Mouse (Mus musculus): ENCODE results near the gene Klk4. TPM values are rescaled to one million over a fixed set of nuclear protein-coding genes. Genes with fewer than 3 reads are reported as not detected.

Klk4 gene
- polyA plus RNA-seq, 1 experiment from 2014 or later, result not detected

DNA sequence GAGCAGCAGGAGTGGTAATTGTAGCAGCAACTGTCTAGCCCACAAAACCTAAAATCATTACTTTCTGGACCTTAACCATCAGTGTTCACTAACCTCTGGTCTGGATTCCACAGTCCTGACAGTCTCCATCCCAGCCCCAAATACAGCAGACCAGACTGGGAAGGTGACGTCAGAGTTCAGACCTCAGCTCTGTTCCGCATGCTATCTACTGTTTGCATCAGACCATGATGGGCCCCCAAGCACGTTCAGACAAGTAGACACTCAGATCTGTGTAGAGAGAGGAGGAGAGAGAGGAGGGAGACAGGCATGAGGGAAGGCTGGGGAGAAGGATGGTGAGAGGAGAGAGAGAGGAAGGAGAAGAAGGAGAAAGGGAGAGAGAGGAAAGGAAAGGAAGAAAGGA is 10.8 kb downstream of the Klk4 start:
- DNase-seq (ENCODE audit: low spot score, missing footprints), result no peak
- WGBS, result 64% methylated on average over 3 of the region's 3 CpGs
- no peaks in the 10 kb centered on the region for H3K9me3 ChIP-seq (ENCODE audit: control insufficient read depth, low read length)
- no peaks in the 10 kb centered on the region for H3K36me3 ChIP-seq (ENCODE audit: control insufficient read depth, insufficient read depth, low read length)
- no peak overlapping the region for H3K9ac ChIP-seq (ENCODE audit: low read length)
- H3K4me1 ChIP-seq (ENCODE audit: control insufficient read depth, insufficient read depth, low read length), result no peaks in the 10 kb centered on the region
- H3K4me2 ChIP-seq, result no peak overlapping the region
- H3K27ac ChIP-seq (ENCODE audit: low read depth, low read length), result no peak overlapping the region
- ATAC-seq (ENCODE audit: low FRiP score), result no peak
- H3K27me3 ChIP-seq (ENCODE audit: control insufficient read depth, insufficient read depth, low read length), result no peaks in the 10 kb centered on the region
- no peak overlapping the region for H3K4me3 ChIP-seq (ENCODE audit: low read depth, low read length)

DNA sequence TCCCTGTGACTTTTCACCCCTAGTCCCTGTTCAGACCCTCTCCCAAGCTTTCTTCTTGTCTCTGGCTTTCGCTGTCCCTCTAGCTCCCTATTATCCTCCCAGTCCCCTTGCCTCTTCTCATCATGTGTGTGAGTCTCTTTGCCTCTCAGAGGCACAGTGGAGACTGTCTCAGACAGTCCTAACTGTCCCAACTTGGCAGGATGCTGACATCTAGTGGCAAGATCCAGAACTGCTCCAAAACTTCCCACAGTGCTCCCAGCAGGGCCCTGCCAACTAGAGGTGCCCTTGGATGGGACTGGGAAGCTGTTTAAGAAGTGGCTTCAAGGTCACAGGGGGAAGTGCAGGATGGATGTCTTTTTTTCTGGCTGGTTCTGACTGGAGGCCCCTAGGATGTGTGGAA is 13.9 kb downstream of the Klk4 start:
- Histone ChIP-seq H3K9me3 (ENCODE audit: control insufficient read depth, low read length) (no peaks in the 10 kb centered on the region), H3K4me2 (no peak overlapping the region), H3K9ac (ENCODE audit: low read length) (no peak overlapping the region), H3K4me1 (ENCODE audit: control insufficient read depth, insufficient read depth, low read length) (no peaks in the 10 kb centered on the region), H3K27me3 (ENCODE audit: control insufficient read depth, insufficient read depth, low read length) (no peaks in the 10 kb centered on the region), H3K4me3 (ENCODE audit: low read depth, low read length) (no peak overlapping the region), H3K27ac (ENCODE audit: low read depth, low read length) (no peak overlapping the region), H3K36me3 (ENCODE audit: control insufficient read depth, insufficient read depth, low read length) (no peaks in the 10 kb centered on the region)
- DNase-seq (ENCODE audit: low spot score, missing footprints) (peak; percentile 99), ATAC-seq (ENCODE audit: low FRiP score) (peak; percentile 91)
- WGBS, result 12% methylated on average over 1 of the region's 1 CpGs

DNA sequence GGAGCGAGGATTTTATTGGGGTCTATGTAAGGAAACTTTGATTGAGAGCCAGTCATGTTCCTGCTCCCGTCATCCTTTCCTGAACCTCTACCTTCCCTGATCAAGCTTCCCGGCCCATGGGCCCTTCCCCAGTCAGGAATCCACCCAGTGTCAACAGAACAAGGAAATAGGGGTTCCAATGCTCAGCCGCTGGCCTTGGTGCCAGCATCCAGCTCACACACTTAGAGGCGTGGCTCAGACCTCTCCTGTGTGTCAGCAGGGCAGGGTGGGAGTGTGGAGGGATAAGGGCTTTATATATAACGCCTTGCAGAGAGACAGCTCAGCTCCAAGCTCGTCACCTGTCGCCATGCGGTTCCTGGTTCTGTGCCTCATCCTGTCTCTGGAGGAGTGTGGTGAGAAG is 33.9 kb downstream of the Klk4 start:
- Histone ChIP-seq H3K27ac (ENCODE audit: low read depth, low read length) (no peak overlapping the region), H3K4me3 (ENCODE audit: low read depth, low read length) (no peak overlapping the region), H3K36me3 (ENCODE audit: control insufficient read depth, insufficient read depth, low read length) (no peaks in the 10 kb centered on the region), H3K9me3 (ENCODE audit: control insufficient read depth, low read length) (no peaks in the 10 kb centered on the region), H3K9ac (ENCODE audit: low read length) (no peak overlapping the region), H3K4me1 (ENCODE audit: control insufficient read depth, insufficient read depth, low read length) (no peaks in the 10 kb centered on the region), H3K4me2 (no peak overlapping the region), H3K27me3 (ENCODE audit: control insufficient read depth, insufficient read depth, low read length) (no peaks in the 10 kb centered on the region)
- 80% methylated on average over 9 of the region's 9 CpGs for WGBS
- no peak for DNase-seq (ENCODE audit: low spot score, missing footprints)
- no peak for ATAC-seq (ENCODE audit: low FRiP score)

- no peak for DNase-seq (ENCODE audit: low spot score, missing footprints)
- Histone ChIP-seq H3K4me3 (ENCODE audit: low read depth, low read length) (no peak overlapping the region), H3K9ac (ENCODE audit: low read length) (no peak overlapping the region), H3K4me2 (no peak overlapping the region), H3K27ac (ENCODE audit: low read depth, low read length) (no peak overlapping the region), H3K27me3 (ENCODE audit: control insufficient read depth, insufficient read depth, low read length) (no peaks in the 10 kb centered on the region), H3K36me3 (ENCODE audit: control insufficient read depth, insufficient read depth, low read length) (no peaks in the 10 kb centered on the region), H3K4me1 (ENCODE audit: control insufficient read depth, insufficient read depth, low read length) (no peaks in the 10 kb centered on the region), H3K9me3 (ENCODE audit: control insufficient read depth, low read length) (no peaks in the 10 kb centered on the region)
- no peak for ATAC-seq (ENCODE audit: low FRiP score)
- WGBS, result 87% methylated on average over 13 of the region's 13 CpGs
These were observed 37.5 kb downstream of the Klk4 start for GRCm38 (mm10) chr7:43918426-43918825.

DNA sequence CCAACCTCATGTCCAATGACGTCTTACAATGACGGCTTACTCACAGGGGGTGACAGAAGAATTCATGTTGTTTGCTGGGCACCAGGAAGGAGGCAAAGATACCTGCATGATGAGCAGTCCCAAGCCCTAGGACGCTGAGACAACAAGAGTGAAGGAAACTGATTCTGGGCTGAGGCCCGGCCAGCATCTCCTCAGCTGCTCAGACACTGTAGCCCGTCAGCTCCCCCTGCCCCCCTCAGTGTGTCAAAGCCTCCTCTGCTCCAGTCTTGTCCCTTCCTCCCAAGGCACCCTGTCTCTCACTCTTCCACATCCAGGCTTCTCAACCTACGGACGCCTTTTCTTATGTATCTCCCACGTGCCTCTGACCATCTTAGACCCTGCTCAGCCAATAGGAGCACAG is 37.9 kb downstream of the Klk4 start:
- Histone ChIP-seq H3K36me3 (ENCODE audit: control insufficient read depth, insufficient read depth, low read length) (no peaks in the 10 kb centered on the region), H3K27me3 (ENCODE audit: control insufficient read depth, insufficient read depth, low read length) (no peaks in the 10 kb centered on the region), H3K9ac (ENCODE audit: low read length) (no peak overlapping the region), H3K4me3 (ENCODE audit: low read depth, low read length) (no peak overlapping the region), H3K4me1 (ENCODE audit: control insufficient read depth, insufficient read depth, low read length) (no peaks in the 10 kb centered on the region), H3K27ac (ENCODE audit: low read depth, low read length) (no peak overlapping the region), H3K9me3 (ENCODE audit: control insufficient read depth, low read length) (no peaks in the 10 kb centered on the region), H3K4me2 (no peak overlapping the region)
- DNase-seq (ENCODE audit: low spot score, missing footprints), result no peak
- WGBS, result 75% methylated on average over 8 of the region's 8 CpGs
- no peak for ATAC-seq (ENCODE audit: low FRiP score)

DNA sequence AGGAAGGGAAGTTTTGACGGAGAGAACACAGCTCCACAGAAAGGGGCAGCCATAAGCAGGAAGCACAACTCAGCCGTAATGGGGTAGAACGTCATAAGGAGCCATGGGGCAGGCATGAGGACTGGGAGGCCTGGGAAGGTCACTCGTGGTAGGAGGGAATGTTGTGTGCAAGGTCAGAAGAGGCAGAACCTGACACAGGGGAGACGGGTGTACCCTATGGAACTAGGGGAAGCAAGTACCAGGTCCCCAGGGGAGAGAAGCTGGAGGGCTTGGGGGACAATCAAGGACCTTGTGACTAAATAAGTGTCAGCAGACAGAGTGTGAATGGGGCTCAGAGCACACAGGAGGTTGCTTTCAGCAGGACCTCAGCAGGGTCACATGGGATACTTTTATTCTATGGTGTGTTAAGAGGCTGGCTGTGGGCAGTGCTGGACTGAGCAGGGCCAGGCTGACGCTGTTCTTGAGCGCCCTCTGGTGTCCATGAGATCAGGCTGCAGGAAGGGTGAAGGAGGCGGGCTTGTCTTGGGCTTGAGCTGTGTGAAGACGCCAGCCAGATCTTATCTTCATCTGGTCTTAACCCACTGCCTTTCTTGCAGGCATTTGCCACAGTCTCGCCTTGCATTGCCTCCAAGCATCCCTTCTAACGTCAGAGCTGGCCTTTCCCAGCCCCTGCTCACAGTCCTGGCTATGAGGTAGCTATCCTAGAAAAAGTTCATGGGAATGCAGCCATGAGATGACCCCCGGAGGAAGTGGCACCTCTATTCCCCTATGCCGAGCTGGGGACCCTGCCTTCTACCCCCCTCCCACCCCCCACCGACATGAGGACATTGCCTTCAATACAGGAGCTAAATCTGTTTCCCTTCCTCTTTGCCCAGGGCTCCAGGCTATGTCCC is 38.8 kb downstream of the Klk4 start:
- Histone ChIP-seq H3K4me3 (ENCODE audit: low read depth, low read length) (no peak overlapping the region), H3K4me2 (no peak overlapping the region), H3K36me3 (ENCODE audit: control insufficient read depth, insufficient read depth, low read length) (no peaks in the 10 kb centered on the region), H3K9ac (ENCODE audit: low read length) (no peak overlapping the region), H3K27me3 (ENCODE audit: control insufficient read depth, insufficient read depth, low read length) (no peaks in the 10 kb centered on the region), H3K4me1 (ENCODE audit: control insufficient read depth, insufficient read depth, low read length) (no peaks in the 10 kb centered on the region), H3K9me3 (ENCODE audit: control insufficient read depth, low read length) (no peaks in the 10 kb centered on the region), H3K27ac (ENCODE audit: low read depth, low read length) (no peak overlapping the region)
- WGBS, result 32% methylated on average over 14 of the region's 14 CpGs
- peak; percentile 93 for DNase-seq (ENCODE audit: low spot score, missing footprints)
- ATAC-seq (ENCODE audit: low FRiP score), result peak; percentile 89

DNA sequence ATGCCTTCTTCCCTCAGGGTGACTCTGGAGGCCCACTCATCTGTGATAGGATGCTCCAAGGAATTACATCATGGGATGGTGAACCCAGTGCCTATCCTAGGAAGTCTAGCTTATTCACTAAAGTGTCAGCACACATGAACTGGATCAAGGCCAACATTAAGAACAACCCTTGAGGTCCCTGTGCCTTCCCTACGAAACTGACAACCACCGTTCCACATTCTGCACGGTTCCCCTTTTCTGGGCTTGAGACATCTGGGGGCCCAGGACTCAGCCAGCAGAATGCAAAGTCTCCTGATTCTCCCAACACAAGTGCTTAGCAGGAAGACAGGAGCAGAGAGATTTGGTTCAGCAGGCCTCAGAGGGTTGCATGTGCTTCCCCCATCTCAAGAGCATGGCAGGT is 39.6 kb downstream of the Klk4 start:
- no peak overlapping the region for H3K4me2 ChIP-seq
- no peak for ATAC-seq (ENCODE audit: low FRiP score)
- no peak overlapping the region for H3K9ac ChIP-seq (ENCODE audit: low read length)
- no peak overlapping the region for H3K27ac ChIP-seq (ENCODE audit: low read depth, low read length)
- H3K27me3 ChIP-seq (ENCODE audit: control insufficient read depth, insufficient read depth, low read length), result no peaks in the 10 kb centered on the region
- no peaks in the 10 kb centered on the region for H3K36me3 ChIP-seq (ENCODE audit: control insufficient read depth, insufficient read depth, low read length)
- 93% methylated on average over 3 of the region's 3 CpGs for WGBS
- H3K4me1 ChIP-seq (ENCODE audit: control insufficient read depth, insufficient read depth, low read length), result no peaks in the 10 kb centered on the region
- H3K4me3 ChIP-seq (ENCODE audit: low read depth, low read length), result no peak overlapping the region
- H3K9me3 ChIP-seq (ENCODE audit: control insufficient read depth, low read length), result no peaks in the 10 kb centered on the region
- DNase-seq (ENCODE audit: low spot score, missing footprints), result no peak

DNA sequence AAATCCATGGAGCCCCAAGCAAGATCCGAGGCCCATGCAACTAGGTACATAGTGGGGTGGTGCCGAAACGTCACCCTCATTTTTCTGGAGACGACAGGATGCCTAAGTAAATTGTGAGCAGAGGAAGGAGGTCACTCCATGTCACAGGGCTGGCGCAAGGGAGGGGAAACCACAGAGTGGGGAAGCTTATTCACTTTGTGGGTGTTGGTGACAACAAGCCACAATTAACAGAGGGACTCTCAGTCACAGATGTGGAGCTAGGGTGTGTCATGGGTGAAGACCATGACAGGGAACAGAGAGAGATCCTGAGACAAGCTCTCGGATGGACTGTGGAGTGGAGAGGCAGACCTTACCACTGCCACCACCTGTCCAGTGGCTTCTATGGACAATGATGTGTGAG is 40.1 kb downstream of the Klk4 start:
- no peak for ATAC-seq (ENCODE audit: low FRiP score)
- Histone ChIP-seq H3K27me3 (ENCODE audit: control insufficient read depth, insufficient read depth, low read length) (no peaks in the 10 kb centered on the region), H3K4me1 (ENCODE audit: control insufficient read depth, insufficient read depth, low read length) (no peaks in the 10 kb centered on the region), H3K9ac (ENCODE audit: low read length) (no peak overlapping the region), H3K36me3 (ENCODE audit: control insufficient read depth, insufficient read depth, low read length) (no peaks in the 10 kb centered on the region), H3K4me2 (no peak overlapping the region), H3K4me3 (ENCODE audit: low read depth, low read length) (no peak overlapping the region), H3K27ac (ENCODE audit: low read depth, low read length) (no peak overlapping the region), H3K9me3 (ENCODE audit: control insufficient read depth, low read length) (no peaks in the 10 kb centered on the region)
- 85% methylated on average over 6 of the region's 6 CpGs for WGBS
- no peak for DNase-seq (ENCODE audit: low spot score, missing footprints)

GRCm38 (mm10) chr7:43921941-43922340 is 41.0 kb downstream of the Klk4 start:
- Histone ChIP-seq H3K9ac (ENCODE audit: low read length) (no peak overlapping the region), H3K27me3 (ENCODE audit: control insufficient read depth, insufficient read depth, low read length) (no peaks in the 10 kb centered on the region), H3K36me3 (ENCODE audit: control insufficient read depth, insufficient read depth, low read length) (no peaks in the 10 kb centered on the region), H3K27ac (ENCODE audit: low read depth, low read length) (no peak overlapping the region), H3K4me1 (ENCODE audit: control insufficient read depth, insufficient read depth, low read length) (no peaks in the 10 kb centered on the region), H3K9me3 (ENCODE audit: control insufficient read depth, low read length) (no peaks in the 10 kb centered on the region), H3K4me3 (ENCODE audit: low read depth, low read length) (no peak overlapping the region), H3K4me2 (no peak overlapping the region)
- WGBS, result 88% methylated on average over 2 of the region's 2 CpGs
- DNase-seq (ENCODE audit: low spot score, missing footprints) (no peak), ATAC-seq (ENCODE audit: low FRiP score) (no peak)

Measured in midbrain, embryonic 11.5 days (tissue).